Mouse (Mus musculus) bone marrow, adult 2 months (tissue): Measurements from ENCODE around the gene Alad. TPM values are rescaled to one million over a fixed set of nuclear protein-coding genes. Genes with fewer than 3 reads are reported as not detected.
A peak's percentile ranks its signal among the peaks of the same experiment; 100 is the strongest.

Source experiments
- H3K27ac ChIP-seq: fragments of 200-500 bp; 2 replicates; pipeline ENCODE4 v1.5.1; 2012; ENCODE audit warnings: low read depth, mild to moderate bottlenecking, control low read depth, inconsistent platforms, low read length; ENCODE audit not compliant: control insufficient read depth, poor library complexity, insufficient read depth
- H3K4me1 ChIP-seq: fragments of 200-500 bp; 2 replicates; pipeline ENCODE4 v1.6.1; 2011; ENCODE audit warnings: low read length; ENCODE audit not compliant: control insufficient read depth, insufficient read depth
- H3K4me3 ChIP-seq: fragments of 200-500 bp; replicated peaks from 2 replicates; pipeline ENCODE3; 2011; ENCODE audit warnings: mild to moderate bottlenecking, low read depth, low read length, control low read depth; ENCODE audit not compliant: control insufficient read depth
- CTCF ChIP-seq: fragments of 200-500 bp; IDR thresholded peaks from 2 replicates; pipeline ENCODE4 v1.5.1; 2011; ENCODE audit warnings: low read length, control low read depth; ENCODE audit not compliant: control insufficient read depth, insufficient read depth
- POLR2A ChIP-seq: fragments of 200-500 bp; IDR thresholded peaks from 2 replicates; pipeline ENCODE4 v1.6.1; 2011; ENCODE audit warnings: low read depth, mild to moderate bottlenecking, control low read depth, low read length, borderline replicate concordance; ENCODE audit not compliant: control insufficient read depth
- WGBS: fragments of 180-500 bp; shearing (Covaris S2); methylation state at CpG from one replicate; pipeline ENCODE4 v1.1.7; 2018; 5-methylcytosine and 5-hydroxymethylcytosine counted together
- polyA plus RNA-seq: library from polyadenylated mRNA; stranded (reverse); fragments of >200 nt; gene quantifications from 2 replicates; pipeline ENCODE4 v1.2.4, GENCODE M21; 2011; ENCODE audit warnings: low replicate concordance; ENCODE audit not compliant: missing spikeins, insufficient read depth, insufficient read length

Gene Alad
- polyA plus RNA-seq, 1 experiment = 321 TPM

DNA sequence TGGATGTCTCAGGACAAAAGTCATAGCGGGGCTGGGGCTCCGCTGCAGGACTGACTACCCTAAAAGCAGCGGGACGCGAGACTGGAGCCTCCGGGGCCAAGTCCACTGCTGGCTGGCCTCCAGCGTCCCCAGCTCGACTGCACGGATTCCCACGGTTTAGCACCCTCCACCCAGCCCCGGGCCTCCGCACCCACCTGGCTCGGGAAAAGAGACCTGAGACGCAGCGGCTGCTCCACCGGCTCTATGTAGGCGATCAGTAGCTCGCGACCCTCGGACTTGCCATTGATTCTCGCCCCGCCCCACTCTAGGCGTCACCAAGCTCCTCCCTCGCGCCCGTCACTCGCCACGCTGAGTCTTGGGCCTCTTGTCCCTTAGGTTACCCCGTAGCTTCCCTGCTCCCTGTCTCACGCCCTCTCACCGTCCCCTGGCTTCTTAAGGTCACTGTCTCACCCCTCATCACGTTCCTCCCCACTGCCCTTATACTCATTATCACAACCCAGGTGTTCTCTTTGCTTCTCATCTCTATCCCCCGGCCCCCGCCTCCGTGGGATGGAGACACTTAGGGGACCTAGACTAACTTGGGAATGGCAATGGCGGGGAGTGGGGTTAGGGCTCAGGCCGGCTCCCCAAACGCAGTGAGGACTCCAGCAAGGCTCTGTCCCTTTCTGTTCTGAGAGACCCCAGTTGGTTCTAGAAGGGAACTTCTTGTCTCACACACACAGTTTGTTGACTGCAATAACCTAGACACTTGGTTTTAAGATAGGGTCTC is 17.6 kb downstream of the Alad start:
- H3K27ac ChIP-seq = 0 out of 2 replicates have a peak overlapping the region, but pooled peaks have one; percentile 3
- under 1% methylated on average over 38 of the region's 38 CpGs for WGBS
- TF ChIP-seq CTCF (no peak), POLR2A (peak; percentile 41; the same call in 1 of the 2 replicates)
- H3K4me1 ChIP-seq = no peaks in the 10 kb centered on the region
- peak overlapping the region; percentile 74 for H3K4me3 ChIP-seq

GRCm38 (mm10) chr4:62501534-62501933 is 18.2 kb downstream of the Alad start:
- TF ChIP-seq CTCF (no peak), POLR2A (no peak)
- no peak overlapping the region for H3K27ac ChIP-seq
- H3K4me3 ChIP-seq = peak overlapping the region; percentile 74
- H3K4me1 ChIP-seq = no peaks in the 10 kb centered on the region
- WGBS = 3% methylated on average over 7 of the region's 7 CpGs

- Histone ChIP-seq H3K4me3 (no peak overlapping the region), H3K4me1 (no peaks in the 10 kb centered on the region), H3K27ac (no peak overlapping the region)
- TF ChIP-seq POLR2A (no peak), CTCF (no peak)
- WGBS = 77% methylated on average over 4 of the region's 4 CpGs
Observed at GRCm38 (mm10) chr4:62500799-62501198, 18.9 kb downstream of the Alad start.

DNA sequence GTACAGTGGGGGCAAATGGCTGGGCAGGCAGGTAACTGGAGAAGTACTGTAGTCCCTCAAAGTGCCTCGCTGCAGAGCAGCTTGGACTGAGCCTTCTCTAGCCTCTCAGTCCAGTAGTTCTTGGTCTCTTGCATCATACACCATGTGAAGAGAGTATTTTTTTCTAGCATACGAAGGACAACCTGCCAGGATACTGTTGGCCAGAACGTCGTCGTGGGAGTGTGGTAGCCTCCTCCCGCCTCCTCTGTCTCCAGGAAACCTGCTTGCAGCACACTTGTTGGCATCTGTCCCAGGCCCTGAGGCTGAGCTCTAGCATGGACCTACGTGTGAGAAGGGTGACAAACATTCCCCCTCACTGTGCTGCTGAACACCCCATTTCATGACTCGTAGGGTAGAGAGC is 22.9 kb downstream of the Alad start:
- TF ChIP-seq POLR2A (no peak), CTCF (no peak)
- 7% methylated on average over 8 of the region's 8 CpGs for WGBS

GRCm38 (mm10) chr4:62495946-62496345 is 23.8 kb downstream of the Alad start:
- TF ChIP-seq POLR2A (no peak), CTCF (no peak)
- Histone ChIP-seq H3K27ac (no peak overlapping the region), H3K4me3 (no peak overlapping the region), H3K4me1 (no peaks in the 10 kb centered on the region)
- 76% methylated on average over 8 of the region's 8 CpGs for WGBS

More for the DNA sequence above, 22.9 kb downstream of the Alad start:
- Histone ChIP-seq H3K27ac (no peak overlapping the region), H3K4me1 (no peaks in the 10 kb centered on the region), H3K4me3 (no peak overlapping the region)

DNA sequence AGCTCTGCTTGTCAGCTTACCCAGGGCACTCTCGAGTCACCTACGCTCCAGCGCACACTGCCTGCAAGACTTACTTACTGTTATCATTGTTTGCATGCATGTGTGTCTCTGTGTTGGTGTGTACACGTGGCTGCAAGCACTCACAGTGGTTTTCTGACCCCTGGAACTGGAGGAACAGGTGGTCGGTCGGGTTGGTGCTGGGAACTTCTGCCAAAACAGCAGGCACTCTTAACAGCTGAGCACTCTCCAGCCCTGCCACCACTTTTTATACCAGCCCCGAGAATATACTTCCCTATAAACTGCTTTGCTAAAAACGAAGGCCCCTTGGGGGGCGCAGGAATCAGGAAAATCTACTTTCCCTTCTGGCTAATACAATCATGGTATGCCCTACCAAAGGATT is 25.5 kb downstream of the Alad start:
- TF ChIP-seq POLR2A (no peak), CTCF (no peak)
- H3K4me1 ChIP-seq = no peaks in the 10 kb centered on the region; the same call in 1 of the 2 replicates
- H3K4me3 ChIP-seq = no peak overlapping the region
- H3K27ac ChIP-seq = no peak overlapping the region
- 32% methylated on average over 9 of the region's 9 CpGs for WGBS

- 81% methylated on average over 2 of the region's 2 CpGs for WGBS
- TF ChIP-seq POLR2A (no peak), CTCF (no peak)
- H3K4me3 ChIP-seq = no peak overlapping the region
- no peaks in the 10 kb centered on the region; the same call in 1 of the 2 replicates for H3K4me1 ChIP-seq
- H3K27ac ChIP-seq = no peak overlapping the region
Observed at GRCm38 (mm10) chr4:62492682-62493081, 27.0 kb downstream of the Alad start.

DNA sequence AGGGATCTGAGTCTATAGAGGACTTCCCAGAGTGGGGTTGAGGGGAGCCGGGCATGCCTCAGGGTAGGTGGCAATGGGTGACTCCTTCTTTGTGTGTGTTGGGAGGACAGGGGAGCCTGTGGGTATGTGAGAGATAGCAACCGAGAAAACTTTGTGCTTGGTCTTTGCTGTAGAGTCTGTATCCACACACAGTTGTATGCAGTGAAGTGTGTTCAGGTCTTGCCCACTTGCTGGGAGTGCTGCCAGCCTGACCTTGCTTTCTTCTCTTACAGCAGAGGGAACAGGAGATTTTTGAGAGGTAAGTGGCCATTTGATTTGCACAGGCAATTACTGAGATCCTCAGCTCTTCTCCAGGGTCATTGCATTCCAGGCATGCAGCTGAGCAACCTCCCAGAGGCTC is 31.8 kb downstream of the Alad start:
- Histone ChIP-seq H3K4me3 (no peak overlapping the region), H3K4me1 (peaks cover 1% of the 10 kb centered on the region; the same call in 1 of the 2 replicates), H3K27ac (no peak overlapping the region)
- WGBS = 92% methylated on average over 2 of the region's 2 CpGs
- TF ChIP-seq CTCF (no peak), POLR2A (no peak)
